Mouse (Mus musculus): ENCODE measurements around the gene Kif21b.

DNA sequence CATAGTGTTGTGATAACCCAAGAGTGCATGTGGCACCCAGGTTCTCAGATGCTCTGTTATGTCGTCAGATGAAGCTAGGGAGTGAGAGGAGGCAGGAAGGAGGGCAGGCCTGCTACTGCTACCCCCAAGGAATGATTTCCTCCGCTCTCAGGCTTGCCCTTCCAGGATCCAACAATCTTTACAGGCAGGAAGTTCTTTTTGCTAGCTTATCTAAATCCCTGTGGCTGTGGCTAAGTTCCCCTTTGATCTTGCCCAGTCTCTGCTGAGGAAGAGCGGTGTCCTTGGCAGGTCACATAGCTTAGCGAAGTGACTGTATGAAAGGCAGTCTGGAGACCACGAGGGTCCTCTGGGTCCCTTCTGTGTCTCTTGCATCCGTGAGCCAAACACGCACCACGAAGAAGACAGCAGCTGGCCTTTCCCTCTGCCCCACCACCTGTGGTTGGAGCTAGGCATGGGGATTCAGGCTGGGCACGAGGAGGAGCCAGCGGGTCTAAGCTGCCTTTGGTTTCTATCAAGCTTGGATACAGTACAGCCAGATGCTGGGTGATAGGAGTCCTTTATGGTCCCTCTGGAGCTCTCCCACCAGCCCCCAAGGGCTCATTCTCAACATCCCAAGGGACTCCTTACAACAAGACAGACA is 7.1 kb downstream of the Kif21b start:
- no peak for TF ChIP-seq CTCF (IDR thresholded peaks at IDR 0.05; ENCODE audit: extremely low read depth, insufficient read length, insufficient replicate concordance, low read depth, low read length)
- no peak for TF ChIP-seq POLR2A (IDR thresholded peaks at IDR 0.05; ENCODE audit: low read depth, low read length)

All from small intestine, adult 2 months (tissue).